Mouse (Mus musculus) neutrophil, adult 5-6 weeks (primary cell): ENCODE results near the gene Usp50. TPM values are rescaled to one million over a fixed set of nuclear protein-coding genes. Genes with fewer than 3 reads are reported as not detected.

Experiments used
- ATAC-seq: fragments of 151-379, 151-347 bp; 2 replicates; pipeline ENCODE4 v1.8.0; 2017; ENCODE audit warnings: mild to moderate bottlenecking, moderate TSS enrichment; ENCODE audit not compliant: insufficient number of reproducible peaks, poor library complexity, low FRiP score, severe bottlenecking; ENCODE audit errors: extremely low read depth
- total RNA-seq: library from RNA; stranded (forward); fragments of 200-1000 nt; gene quantifications from 2 replicates; pipeline ENCODE4 v1.2.3, GENCODE M21; 2017

The Usp50 gene
- total RNA-seq: not detected in 2 replicates

- no peak for ATAC-seq
Observed at GRCm38 (mm10) chr2:126783370-126783769, at the start of gene Usp50. Gene Usp50 (minus strand): TSS chr2:126783470.

GRCm38 (mm10) chr2:126817414-126817813 lies 34.1 kb upstream of the Usp50 start:
- no peak for ATAC-seq

- no peak for ATAC-seq
Observed at GRCm38 (mm10) chr2:126816644-126817347, 33.5 kb upstream of the Usp50 start.

GRCm38 (mm10) chr2:126815822-126816221 lies 32.6 kb upstream of the Usp50 start:
- ATAC-seq: no peak

- no peak for ATAC-seq
Observed at GRCm38 (mm10) chr2:126801980-126802379, 18.7 kb upstream of the Usp50 start.

- ATAC-seq: no peak
Observed at GRCm38 (mm10) chr2:126798455-126798854, 15.2 kb upstream of the Usp50 start.

GRCm38 (mm10) chr2:126795708-126796107 lies 12.4 kb upstream of the Usp50 start:
- no peak for ATAC-seq

GRCm38 (mm10) chr2:126792611-126793010 lies 9.3 kb upstream of the Usp50 start:
- no peak for ATAC-seq

- no peak for ATAC-seq
Observed at GRCm38 (mm10) chr2:126787721-126788342, 4.6 kb upstream of the Usp50 start.

- no peak for ATAC-seq
Observed at GRCm38 (mm10) chr2:126782433-126782832, 837 bp downstream of the Usp50 start.

GRCm38 (mm10) chr2:126781478-126781877 lies 1.8 kb downstream of the Usp50 start:
- ATAC-seq: no peak

GRCm38 (mm10) chr2:126780286-126780685 lies 3.0 kb downstream of the Usp50 start:
- ATAC-seq: no peak

- no peak for ATAC-seq
Observed at GRCm38 (mm10) chr2:126778806-126779205, 4.5 kb downstream of the Usp50 start.

- no peak for ATAC-seq
Observed at GRCm38 (mm10) chr2:126776416-126776815, 6.9 kb downstream of the Usp50 start.

- no peak for ATAC-seq
Observed at GRCm38 (mm10) chr2:126775951-126776350, 7.3 kb downstream of the Usp50 start.

- ATAC-seq: no peak
Observed at GRCm38 (mm10) chr2:126772217-126772616, 11.1 kb downstream of the Usp50 start.

- ATAC-seq: no peak
Observed at GRCm38 (mm10) chr2:126769431-126770181, 13.7 kb downstream of the Usp50 start.

GRCm38 (mm10) chr2:126768194-126768593 lies 15.1 kb downstream of the Usp50 start:
- no peak for ATAC-seq

GRCm38 (mm10) chr2:126767599-126767998 lies 15.7 kb downstream of the Usp50 start:
- ATAC-seq: no peak
